Mouse (Mus musculus): ENCODE results near the gene Pklr.

Pklr gene

GRCm38 (mm10) chr3:89135958-89136357, at the start of gene Pklr:
Pklr (plus strand) TSS chr3:89136142.
- no peak for DNase-seq

DNA sequence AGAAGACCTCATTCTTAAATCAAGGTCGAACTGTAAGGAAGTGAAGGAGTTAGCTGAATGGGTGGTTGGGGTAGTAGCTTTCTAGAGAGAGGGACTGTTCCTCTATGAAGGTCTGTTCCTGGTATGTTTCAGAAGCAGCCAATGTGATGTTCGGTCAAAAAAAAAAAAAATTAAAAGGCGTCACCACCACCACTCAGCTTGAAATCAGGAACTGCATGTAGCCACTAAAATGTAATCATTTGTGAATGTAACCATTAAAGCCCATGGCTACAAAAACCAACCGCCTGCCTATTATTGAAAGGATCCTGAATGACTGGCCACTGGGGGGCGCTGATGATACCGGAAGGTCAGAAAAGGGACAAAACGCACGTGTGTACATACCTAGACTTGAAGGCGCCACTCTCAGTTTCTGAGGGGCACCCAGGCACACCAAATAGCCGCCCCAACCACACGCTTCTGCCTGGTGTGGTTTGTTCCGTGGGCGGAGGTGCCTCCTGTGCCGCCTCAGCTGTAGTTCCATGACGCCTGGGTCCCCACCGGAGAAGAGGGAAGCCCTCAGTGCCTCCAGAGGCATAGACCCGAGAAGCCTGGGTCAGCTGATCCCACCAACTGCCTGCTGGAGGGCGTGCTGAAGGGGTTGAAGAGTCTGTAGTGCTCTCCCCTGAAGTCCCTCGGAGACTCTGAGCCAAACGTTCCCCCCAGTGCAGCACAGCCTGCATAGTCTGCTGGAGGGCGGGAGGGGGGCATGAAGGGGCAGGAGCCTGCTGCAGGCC, 48.4 kb upstream of the Pklr start:
- peak; percentile 70 for DNase-seq

DNA sequence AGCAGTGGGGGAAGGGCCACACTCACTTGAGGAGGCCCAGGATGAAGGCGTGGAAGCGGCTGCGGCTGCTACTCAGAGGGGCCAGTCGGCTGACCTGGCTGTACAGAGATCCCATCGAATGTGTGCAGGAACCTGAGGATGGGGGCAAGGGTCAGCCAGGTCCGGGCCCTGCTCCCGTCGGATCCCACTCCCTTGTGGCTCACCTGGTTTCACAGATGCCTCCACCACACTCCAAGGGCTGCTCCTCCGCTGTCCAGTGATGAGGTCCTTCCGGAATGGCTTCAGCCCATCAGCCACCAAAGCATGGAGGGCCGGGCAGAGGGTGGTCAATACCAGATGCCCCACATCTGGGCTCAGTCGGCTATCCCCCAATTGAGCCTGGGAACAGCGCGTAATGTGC, 47.0 kb upstream of the Pklr start:
- DNase-seq, result no peak

GRCm38 (mm10) chr3:89089882-89090591, 45.9 kb upstream of the Pklr start:
- peak; percentile 94 for DNase-seq

DNA sequence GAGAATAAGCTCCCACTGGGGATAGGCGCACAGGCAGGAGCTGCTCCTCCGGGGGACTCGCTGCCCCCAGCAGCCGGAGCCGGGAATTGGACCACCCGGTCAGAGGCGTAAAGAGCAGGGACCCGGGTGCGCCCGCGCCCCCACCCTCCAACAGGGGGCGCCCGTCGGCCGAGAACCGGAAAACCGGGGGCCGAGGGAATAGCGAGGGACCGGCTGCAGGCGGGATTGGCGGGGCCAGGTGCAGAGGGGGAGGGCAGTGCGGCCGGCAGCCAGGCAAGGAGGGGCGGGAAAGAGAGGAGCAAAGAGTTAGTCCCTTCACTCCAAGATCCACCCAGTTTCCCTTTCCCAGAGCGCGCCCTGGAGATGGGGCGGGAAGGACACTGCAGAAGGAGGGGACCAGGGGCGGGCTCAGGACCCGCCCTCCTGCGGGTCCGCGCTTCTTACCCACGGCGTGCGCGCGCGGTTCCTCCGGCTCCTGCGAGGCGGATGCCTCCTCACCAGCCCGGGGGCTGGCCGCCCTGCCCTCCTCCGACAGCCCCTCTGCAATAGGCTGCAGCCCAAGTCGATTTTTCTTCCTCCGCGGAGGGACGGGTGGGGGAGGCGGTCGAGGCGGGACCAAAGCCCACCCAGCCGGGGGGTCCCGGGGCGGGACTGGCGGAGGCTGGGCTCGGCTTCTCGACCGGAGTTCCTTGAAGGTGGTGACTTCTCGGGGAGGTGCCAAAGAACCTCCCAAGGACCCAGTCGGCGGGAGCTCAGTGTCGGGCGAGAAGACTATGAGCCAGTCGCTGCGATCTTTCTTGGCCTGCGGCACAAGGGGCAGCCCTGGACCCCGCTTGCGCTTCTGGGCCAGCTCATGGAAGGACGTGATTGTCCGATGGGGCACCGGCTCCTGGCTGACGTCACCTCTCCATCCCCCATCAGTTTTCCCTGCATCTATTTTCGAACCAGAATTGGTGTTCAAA, 45.0 kb upstream of the Pklr start:
- peak; percentile 89 for DNase-seq

- peak; percentile 13 for DNase-seq
Observed at GRCm38 (mm10) chr3:89091811-89092508, 44.0 kb upstream of the Pklr start.

- no peak for DNase-seq
Observed at GRCm38 (mm10) chr3:89092509-89093090, 43.3 kb upstream of the Pklr start.

GRCm38 (mm10) chr3:89093175-89093574, 42.8 kb upstream of the Pklr start, which contains the start of gene Rusc1:
Rusc1 (minus strand) TSS chr3:89093311.
- peak; percentile 96 for DNase-seq

DNA sequence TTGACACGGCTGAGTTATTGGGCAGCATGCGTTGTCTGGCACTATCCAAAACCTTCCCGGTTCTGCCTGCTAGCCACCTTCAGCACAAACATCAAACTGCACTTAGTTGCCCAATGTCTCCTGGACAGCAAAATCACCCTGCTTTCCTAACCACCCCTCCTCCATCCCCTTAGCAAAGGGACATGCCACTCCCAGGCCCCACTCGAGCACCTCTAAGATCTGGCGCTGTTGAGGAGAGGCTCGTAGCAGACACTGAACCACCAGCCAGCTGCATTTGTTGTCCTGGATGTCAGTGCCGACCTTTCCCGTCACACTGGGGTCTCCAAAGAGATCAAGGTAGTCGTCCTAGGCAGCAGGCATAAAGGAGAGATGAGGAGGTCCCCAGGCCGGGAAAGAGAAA, 41.9 kb upstream of the Pklr start:
- no peak for DNase-seq

DNA sequence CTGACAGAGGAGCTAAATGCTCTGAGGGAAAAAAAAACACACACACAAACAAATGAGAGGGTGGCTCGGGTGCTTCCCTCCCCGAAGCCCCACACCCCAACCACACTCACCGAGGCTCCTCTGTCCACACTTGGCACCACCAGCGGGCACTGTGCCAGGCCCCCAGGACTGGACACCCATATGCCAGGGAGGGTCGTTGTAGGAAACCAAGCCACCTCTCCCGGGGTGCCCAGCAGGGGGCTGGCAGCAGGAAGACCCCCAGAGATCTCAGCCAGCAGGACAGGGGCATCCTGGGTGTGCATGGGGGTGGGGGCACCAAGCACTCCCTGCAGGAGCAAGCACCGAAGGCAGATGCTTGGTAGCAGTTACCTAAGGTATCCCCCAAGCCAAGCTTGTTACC, 35.1 kb upstream of the Pklr start, which contains the start of gene Gm43738:
Gm43738 (minus strand) TSS at position 289 of the 400 bp plus-strand sequence.
- DNase-seq, result no peak

DNA sequence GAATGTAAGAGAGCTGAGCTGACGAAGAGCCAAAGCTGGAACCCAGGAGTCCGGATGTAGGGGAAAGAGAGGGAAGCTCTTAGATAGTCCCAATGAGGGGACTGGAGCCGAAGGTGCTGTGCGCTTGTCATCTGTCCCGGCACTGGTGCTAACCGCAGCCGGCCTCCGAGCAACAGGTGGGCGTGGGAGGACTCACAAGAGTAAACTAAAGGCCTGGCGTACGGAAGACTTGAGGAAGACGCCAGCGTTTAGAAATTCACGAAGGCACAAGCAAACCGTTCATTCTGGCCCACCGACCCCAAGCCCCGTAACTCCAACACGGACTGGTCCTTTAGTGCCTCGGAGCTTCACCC, 34.5 kb upstream of the Pklr start:
- DNase-seq, result no peak

DNA sequence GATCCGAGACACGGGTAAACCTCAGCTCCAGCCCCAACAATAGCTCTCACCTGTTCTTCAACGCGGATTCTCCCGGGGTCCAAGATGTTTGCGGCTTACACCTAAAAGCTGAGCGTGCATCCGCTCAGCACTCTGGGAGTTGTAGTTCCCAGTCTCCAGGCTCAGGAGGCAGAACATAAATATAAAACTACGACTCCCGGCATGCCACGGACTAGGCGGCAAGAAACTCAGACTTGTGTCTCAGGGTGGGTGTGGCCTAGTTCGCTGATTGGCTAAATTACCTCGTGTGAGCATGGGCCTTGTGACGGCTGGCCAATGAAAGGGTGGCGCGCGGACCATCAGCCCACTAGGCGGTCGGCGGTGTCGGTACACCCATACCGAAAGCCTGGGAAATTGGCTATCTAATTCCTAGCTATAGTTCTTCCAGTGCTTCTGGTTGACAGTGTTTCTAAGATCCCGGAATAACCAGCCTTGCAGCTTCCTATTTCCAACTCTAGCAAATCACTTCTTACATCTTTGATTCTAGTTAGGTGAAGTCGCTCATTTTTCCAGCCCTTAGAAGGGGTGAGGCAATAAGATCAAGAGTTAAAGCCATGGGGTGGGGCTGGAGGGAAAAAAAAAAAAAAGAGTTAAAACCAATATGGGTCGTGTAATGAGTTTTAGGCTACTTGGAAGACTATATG, 34.0 kb upstream of the Pklr start, which contains the start of gene Fdps:
Fdps (minus strand) TSS at position 148 of the 683 bp plus-strand sequence.
- DNase-seq, result peak; percentile 99

GRCm38 (mm10) chr3:89102495-89103290, 33.2 kb upstream of the Pklr start:
- DNase-seq, result no peak

DNA sequence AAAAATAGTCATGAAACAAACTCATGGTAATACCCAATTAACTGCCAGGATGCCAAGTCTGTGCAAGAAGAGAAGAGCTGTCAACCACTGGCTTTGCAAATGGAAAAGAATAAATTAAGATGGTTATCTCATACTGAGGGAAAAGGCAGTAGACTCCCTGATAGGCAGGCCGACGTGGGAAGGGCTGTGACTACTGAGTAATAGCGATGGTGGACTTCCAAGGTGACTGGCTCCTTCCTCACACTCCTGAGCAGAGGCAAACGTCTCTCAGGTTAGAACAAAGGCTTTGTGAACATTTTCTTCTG, 32.7 kb upstream of the Pklr start:
- no peak for DNase-seq

DNA sequence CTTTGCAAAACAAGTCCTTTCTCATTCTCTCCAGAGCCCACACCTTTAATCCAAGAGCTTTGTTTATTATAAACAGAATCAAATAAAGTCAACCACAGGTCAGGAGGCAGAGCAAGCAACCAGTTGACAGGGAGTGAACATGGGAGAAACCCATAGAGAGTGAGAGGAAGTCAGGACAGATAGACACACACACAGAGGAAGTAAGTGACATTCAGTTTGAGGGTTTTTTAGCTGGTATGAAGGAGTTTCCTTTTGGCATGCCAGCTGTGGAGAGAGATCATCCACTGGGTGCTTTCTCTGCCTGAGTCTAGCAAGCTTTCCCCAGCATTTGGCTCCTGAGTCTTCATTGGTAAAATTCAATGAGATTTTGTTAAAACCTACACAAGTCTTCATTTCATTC, 29.1 kb upstream of the Pklr start:
- no peak for DNase-seq

DNA sequence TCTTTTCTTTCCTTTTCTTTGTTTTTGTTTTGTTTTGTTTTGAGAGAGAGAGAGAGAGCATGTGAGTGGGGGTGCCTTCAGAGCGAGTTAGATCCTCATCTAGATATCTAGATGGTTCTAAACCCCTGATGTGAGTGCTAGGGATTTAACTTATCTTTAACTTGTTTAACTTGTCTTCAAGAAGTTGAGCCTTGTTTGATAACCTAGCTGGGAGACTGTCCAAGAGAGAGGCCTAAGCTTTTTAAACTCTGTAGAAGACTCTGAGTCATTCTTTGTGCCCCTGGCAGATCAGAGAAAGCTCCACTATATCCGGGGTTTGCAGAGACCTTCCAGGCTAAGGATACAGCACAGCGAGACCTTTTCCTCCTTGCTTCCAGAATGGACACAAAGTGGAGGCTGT, 28.4 kb upstream of the Pklr start:
- no peak for DNase-seq

GRCm38 (mm10) chr3:89108146-89108545, 27.8 kb upstream of the Pklr start:
- DNase-seq, result no peak

DNA sequence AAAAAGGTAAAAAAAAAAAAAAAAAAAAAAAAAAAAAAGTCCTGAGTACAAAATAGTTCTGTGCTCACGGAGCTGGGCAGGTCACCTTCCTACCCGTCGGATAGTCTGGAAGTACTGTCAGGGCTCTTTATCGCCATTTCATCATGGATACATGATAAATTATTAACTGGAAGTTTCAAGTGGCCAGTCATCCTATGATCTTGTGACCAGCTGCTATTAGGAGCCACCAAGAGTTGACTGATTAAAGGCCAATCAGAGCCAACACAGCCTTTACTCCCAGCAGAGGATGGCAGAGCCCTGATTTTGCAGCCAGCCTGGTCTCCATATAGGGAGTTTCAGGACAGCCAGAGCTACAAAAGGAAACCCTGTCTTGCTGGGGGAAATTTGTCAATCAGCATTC, 22.9 kb upstream of the Pklr start:
- DNase-seq, result no peak

- peak; percentile 40 for DNase-seq
Observed at GRCm38 (mm10) chr3:89115522-89115921, 20.4 kb upstream of the Pklr start.

DNA sequence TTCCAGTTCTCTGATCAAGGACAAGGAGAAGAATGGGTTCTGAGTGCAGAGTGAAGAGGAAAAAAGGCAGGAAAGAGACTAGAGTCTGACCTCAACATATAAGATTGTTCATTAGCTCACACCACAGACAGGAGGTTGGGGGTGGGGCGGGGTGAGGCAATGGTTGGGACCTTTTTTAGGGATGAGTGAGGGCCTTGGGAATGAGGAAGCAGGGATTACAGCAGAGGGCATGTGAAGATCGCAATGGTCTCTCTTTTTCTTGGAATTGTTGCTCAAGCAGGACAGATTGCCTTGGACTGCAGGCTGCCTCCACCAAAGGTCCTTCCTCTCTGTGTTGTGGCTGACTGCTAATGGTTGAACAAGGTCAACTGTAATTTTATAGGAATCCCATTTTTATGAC, 12.6 kb upstream of the Pklr start:
- DNase-seq, result no peak

- DNase-seq, result no peak
Observed at GRCm38 (mm10) chr3:89124241-89124640, 11.7 kb upstream of the Pklr start.
